Mouse (Mus musculus): ENCODE measurements around the gene Socs7.

Gene Socs7

GRCm38 (mm10) chr11:97442891-97443675 is 80.7 kb downstream of the Socs7 start:
- no peak for DNase-seq (ENCODE audit: low spot score in 2 of 2)

- no peak for DNase-seq (ENCODE audit: low spot score in 2 of 2)
Measured at GRCm38 (mm10) chr11:97445596-97445995, 83.2 kb downstream of the Socs7 start.

GRCm38 (mm10) chr11:97445999-97446511 is 83.7 kb downstream of the Socs7 start:
- DNase-seq (ENCODE audit: low spot score in 2 of 2) = no peak

GRCm38 (mm10) chr11:97447979-97448378 is 85.6 kb downstream of the Socs7 start:
- DNase-seq (ENCODE audit: low spot score in 2 of 2) = no peak

Measured in cerebellum, postnatal 4 days (tissue).